Mouse (Mus musculus) adrenal gland, adult 18-20 months (tissue): ENCODE measurements around the gene 1700025G04Rik. TPM values are rescaled to one million over a fixed set of nuclear protein-coding genes. Genes with fewer than 3 reads are reported as not detected.

Experiments
- DNase-seq, 2 experiments: peaks; one replicate each; pipeline ENCODE4 v3.0.0; 2021 to 2022; ENCODE audit warnings: low spot score in 2 of 2
- total RNA-seq, 2 experiments: library from RNA; stranded (reverse); gene quantifications; 1 replicate in 1 of 2; 2 replicates in 1 of 2; pipeline ENCODE4 v1.2.3; 2021

Gene 1700025G04Rik
- total RNA-seq, 2 experiments from 2014 or later, result 64.0 to 114 TPM

GRCm38 (mm10) chr1:151971581-151971980, 118.3 kb downstream of the 1700025G04Rik start:
- no peak for DNase-seq

GRCm38 (mm10) chr1:151968126-151968525, 121.8 kb downstream of the 1700025G04Rik start:
- DNase-seq, result no peak

- DNase-seq, result no peak
Measured at GRCm38 (mm10) chr1:151964811-151965210, 125.1 kb downstream of the 1700025G04Rik start.

DNA sequence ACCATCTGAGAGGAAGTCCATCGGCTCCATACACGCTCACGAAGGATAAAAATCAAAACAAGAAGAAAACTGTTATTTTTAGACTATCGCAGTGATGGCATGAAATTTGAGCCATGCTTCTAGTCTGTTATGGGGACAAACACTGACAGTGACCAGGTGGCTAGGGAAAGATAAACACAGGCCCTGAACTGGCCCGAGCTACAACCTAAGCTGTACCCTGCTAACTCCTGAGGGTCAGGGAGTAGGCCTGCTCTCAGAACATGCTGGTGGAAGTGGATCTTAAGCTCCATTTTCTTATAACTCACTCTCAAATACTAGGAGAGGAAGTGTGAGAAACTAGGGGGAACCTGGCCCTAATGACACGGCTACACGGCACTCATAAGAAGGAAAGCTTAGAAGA, 126.7 kb downstream of the 1700025G04Rik start:
- DNase-seq, result no peak

- DNase-seq, result no peak
Measured at GRCm38 (mm10) chr1:151962078-151962477, 127.8 kb downstream of the 1700025G04Rik start.

DNA sequence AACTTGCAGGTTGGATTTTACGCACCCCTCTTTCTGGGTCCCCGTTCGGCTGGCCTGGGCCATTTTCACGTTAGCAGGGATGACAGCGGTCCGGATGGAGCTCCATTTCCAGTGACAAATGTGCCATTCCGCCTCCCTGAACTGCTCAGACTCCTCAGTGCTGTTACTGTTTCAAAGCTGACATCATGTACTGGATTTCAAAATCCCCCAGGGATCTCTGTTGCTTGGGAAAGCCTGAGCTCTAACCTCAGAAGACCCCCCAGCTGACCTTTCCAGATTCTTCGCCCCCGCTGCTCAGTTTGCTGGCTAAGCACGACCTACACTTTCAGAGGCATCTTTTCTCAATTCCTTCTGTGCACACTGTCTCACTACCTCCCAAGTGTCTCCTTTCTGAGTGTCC, 128.7 kb downstream of the 1700025G04Rik start:
- DNase-seq, result no peak

GRCm38 (mm10) chr1:151959010-151959409, 130.9 kb downstream of the 1700025G04Rik start:
- DNase-seq, result no peak

- no peak for DNase-seq
Measured at GRCm38 (mm10) chr1:151958442-151958841, 131.5 kb downstream of the 1700025G04Rik start.

DNA sequence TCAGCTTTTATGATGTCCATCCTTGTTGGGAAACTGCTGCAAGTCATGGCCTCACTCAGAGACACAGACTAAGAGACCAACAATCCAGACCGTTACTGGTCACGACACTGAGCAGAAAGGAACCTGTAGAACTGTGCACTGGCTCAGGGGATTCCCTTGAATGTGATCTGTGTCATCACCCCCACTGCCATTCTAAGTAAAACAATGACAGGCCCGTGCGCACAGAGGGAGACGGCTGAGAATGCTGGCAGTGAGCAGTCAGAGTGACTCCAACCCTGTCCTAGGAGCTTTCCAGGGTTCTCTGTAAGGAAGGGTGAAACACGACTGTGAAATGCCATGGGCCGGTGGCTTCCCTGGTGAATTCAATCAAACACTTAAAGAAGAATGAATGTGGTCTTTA, 132.3 kb downstream of the 1700025G04Rik start:
- DNase-seq, result no peak

DNA sequence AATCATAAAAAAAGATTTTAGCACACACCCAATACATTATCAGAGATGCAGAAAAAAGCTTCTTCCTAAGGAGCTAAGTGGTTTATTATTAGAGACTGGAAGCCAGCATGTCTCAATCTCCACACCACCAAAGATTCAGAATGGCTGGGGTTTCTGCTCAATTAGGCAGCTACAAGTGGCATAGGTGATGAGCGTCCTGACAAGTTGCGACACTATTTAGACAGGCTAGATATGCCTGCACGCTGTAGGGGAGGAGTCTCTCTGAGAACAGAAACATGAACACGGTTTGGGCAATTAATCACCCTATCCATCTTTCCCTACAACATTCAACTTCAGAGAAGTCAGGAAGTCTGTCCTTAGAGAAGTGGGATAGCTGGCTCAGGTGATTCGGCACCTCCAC, 134.1 kb downstream of the 1700025G04Rik start:
- DNase-seq, result no peak

GRCm38 (mm10) chr1:151953563-151953962, 136.4 kb downstream of the 1700025G04Rik start:
- peak; percentile 65 to 66 for DNase-seq

- no peak for DNase-seq
Measured at GRCm38 (mm10) chr1:151948065-151948464, 141.9 kb downstream of the 1700025G04Rik start.

DNA sequence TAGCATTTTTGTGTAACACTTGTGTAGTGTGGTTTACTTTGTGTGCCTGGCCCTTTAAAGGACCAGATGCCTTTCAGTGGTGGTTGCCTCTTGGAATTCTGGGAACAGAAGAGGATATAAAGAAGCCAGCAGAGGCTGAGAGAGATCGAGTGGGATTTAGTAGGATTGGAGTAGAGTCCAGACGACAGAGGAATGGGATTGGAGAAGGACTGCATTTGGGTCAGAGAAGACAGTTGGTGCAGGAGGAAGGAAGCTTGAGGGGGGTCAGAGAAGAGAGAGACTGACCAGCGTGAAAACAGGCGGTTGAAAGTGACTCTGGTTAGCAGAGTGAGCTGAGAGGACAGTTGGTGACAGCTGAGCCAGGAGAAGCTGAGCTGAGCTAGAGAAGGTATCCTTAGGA, 142.4 kb downstream of the 1700025G04Rik start:
- no peak for DNase-seq

DNA sequence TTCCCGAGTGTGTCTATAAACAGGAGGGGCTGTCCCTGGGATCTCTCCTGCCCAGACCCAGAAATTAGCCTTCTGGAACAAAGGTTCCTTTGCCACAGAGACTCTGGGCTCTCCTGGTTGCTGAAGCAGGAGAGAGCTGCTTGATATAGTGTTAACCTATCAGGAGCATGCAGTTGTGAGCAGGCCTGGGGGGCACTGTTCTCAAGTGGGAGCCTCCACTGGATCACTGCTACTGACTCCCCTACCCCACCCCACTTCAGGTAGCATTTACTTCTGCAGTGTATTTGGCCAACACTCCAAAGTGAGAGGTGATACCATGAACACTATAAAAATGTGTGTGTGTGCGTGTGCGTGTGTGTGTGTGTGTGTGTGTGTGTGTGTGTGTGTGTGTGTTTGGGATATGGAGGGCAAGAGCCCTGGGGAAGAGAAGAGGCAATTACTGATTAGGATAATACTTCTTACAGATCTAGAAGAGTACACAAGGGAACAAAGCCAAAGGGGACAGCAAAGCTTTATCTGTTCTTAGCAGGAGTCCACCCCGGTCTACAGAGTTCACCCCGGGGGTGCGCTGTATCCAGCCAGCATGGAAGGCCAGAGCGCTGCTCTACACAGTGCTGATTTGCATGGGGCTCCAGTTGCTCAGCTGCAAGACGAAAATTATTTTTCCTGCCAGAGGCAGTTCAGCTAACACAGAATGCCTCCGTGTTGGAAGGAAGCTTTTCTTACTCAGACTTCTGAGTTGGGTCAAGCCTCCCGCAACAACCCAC, 145.3 kb downstream of the 1700025G04Rik start:
- no peak for DNase-seq

GRCm38 (mm10) chr1:151943681-151944237, 146.2 kb downstream of the 1700025G04Rik start:
- DNase-seq, result peak in 1 of 2 experiments; percentile 25

DNA sequence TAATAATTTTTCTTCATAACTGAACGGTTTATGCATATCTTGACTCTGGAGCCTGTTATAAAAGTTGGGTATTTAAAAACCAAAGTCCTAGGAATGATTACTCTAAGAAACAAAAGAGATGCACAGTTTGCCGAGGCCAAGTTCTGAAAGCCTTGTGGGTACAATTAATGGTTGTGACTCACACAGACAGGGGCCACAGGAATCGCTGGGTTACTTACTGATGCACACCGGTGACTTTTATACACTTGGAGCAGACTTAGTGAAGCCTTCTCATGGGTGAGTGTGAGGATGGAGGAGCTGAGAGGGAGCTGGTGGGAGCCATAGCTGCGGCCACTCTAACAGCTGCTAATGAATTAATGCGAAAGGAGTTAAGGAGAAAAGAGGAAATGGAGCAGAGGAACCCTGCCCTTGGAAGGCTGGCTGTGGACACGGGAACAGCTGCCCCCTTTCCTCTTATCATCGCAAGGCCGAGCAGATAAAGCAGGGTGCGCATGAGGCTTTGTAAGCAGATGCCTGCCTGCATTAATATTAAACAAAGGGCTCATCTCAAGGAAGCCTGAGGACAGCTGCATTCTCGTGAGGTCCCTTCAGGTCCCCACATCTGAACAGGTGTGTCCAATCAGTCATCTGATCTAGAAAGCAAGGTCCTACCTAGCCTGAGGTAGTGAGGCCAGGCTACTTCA, 146.8 kb downstream of the 1700025G04Rik start:
- peak in 1 of 2 experiments; percentile 31 for DNase-seq

- no peak for DNase-seq
Measured at GRCm38 (mm10) chr1:151939987-151940386, 149.9 kb downstream of the 1700025G04Rik start.

DNA sequence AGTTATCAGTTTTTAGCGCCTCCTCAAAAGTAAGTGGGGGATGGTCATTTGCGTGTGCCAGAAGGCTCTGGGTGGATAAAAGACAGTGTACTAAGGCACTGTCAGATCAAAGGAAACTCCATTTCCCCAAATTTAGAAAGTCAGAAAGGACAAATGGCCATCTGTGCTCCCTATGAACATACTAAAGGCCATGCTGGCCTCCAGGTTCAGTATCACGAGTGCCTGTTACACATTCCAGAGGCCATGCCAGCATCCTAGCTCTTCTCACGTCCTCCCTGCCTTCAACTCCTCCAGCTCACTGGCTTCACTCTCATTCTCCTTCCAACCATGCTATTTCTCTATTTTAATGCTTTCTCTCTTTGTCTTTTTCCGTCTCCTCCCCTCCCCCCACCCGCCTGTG, 150.4 kb downstream of the 1700025G04Rik start:
- no peak for DNase-seq

DNA sequence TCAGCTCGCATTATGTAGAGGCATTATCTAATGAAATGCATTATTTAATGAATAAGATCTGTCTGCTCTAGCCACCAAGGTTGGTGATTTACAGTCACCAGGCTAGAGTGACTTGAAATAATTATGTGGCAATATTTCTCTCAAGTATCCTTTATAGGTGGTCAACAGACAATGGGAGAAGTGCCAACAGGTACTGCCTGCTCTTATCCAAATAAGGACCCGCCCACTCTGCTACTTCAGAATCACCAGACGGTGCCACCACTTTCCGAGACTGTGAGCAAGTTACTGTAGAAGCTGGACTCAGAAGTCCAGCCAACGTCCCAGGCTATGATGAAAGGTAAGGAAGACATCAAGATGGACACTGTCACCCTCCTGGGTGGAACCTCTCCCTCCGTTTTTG, 156.3 kb downstream of the 1700025G04Rik start:
- DNase-seq, result no peak

GRCm38 (mm10) chr1:151926826-151927225, 163.1 kb downstream of the 1700025G04Rik start:
- no peak for DNase-seq

GRCm38 (mm10) chr1:151926141-151926540, 163.8 kb downstream of the 1700025G04Rik start:
- DNase-seq, result no peak

DNA sequence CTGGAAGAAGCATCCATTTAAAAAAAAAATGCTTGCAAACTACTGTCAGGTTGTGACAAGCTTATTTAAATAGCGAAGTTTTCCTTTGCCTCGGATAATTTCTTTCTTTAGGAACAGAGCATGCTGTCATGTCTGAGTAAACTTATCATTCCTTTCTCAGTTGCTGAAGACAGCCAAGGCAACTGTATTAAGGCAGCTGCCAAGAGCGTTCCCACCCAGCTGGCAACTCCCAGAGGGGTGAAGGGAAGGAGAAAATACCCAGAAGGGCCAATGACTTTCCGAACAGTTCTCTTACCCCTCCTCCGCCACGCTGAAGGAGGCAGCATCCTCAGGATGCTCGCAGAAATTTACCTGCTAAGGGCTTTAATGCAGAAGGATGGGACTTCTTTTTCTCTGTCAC, 164.2 kb downstream of the 1700025G04Rik start:
- no peak for DNase-seq
